Mouse (Mus musculus) ES-E14 (cell line): Measurements from ENCODE around the gene Gp5.

Experiments
- ZC3H11A ChIP-seq: IDR thresholded peaks from 2 replicates; pipeline ENCODE4 v1.6.1; 2012; ENCODE audit warnings: low read depth, mild to moderate bottlenecking, inconsistent platforms, low read length, borderline replicate concordance
- ZNF384 ChIP-seq: IDR thresholded peaks from 2 replicates; pipeline ENCODE4 v1.6.1; 2012; ENCODE audit warnings: low read depth, low read length, inconsistent platforms

DNA sequence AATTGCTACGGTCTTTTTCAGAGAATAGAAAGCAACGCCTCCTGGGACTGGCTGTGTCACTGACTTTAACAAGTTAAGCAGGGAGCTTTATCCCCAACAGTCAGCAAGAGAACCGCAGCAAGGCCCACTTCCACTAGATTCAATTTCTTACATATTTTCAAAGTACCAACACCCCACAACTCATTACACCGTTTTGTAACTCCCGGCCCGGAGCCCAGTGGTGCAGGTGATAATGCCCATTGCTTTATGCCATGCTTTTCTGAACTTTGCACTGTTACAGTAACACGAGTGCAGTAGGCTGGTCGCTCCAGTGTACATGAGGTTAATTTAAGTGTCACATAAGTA lies 436 bp downstream of the Gp5 start:
- TF ChIP-seq ZC3H11A (no peak), ZNF384 (no peak)
